Mouse (Mus musculus): Measurements from ENCODE around the gene Memo1. TPM values are rescaled to one million over a fixed set of nuclear protein-coding genes. Genes with fewer than 3 reads are reported as not detected.

Memo1 gene
- 66.5 and 71.3 TPM in 2 replicates for polyA plus RNA-seq (2015; fragmentation: Nextera tagmentation; extraction: Ambion mirVana)

GRCm38 (mm10) chr17:74295026-74295970 is at the start of gene Memo1:
TSS of gene Memo1 (minus strand) at chr17:74295521.

GRCm38 (mm10) chr17:74338937-74339804 is 43.9 kb upstream of the Memo1 start, which contains the start of gene Spast:
TSS of gene Spast (plus strand) at chr17:74338987.

GRCm38 (mm10) chr17:74323844-74324243 is 28.5 kb upstream of the Memo1 start, which contains the start of gene Dpy30:
TSS of gene Dpy30 (minus strand) at chr17:74323944.

Other genes starting within 250 kb of the Memo1 start
- not detected in 2 replicates for gene Srd5a2, start 247.6 kb downstream of the Memo1 start, polyA plus RNA-seq (2015; fragmentation: Nextera tagmentation; extraction: Ambion mirVana)
- 168 and 176 TPM in 2 replicates for gene Dpy30, start 28.4 kb upstream of the Memo1 start, polyA plus RNA-seq (2015; fragmentation: Nextera tagmentation; extraction: Ambion mirVana)
- gene Spast, start 43.5 kb upstream of the Memo1 start, polyA plus RNA-seq (2015; fragmentation: Nextera tagmentation; extraction: Ambion mirVana): 15.2 and 17.1 TPM in 2 replicates
- 13.3 and 17.2 TPM in 2 replicates for gene Slc30a6, start 100.1 kb upstream of the Memo1 start, polyA plus RNA-seq (2015; fragmentation: Nextera tagmentation; extraction: Ambion mirVana)
- 0.26 and 0.32 TPM in 2 replicates for gene Nlrc4, start 163.6 kb upstream of the Memo1 start, polyA plus RNA-seq (2015; fragmentation: Nextera tagmentation; extraction: Ambion mirVana)
- 50.4 and 55.3 TPM in 2 replicates for gene Yipf4, start 194.0 kb upstream of the Memo1 start, polyA plus RNA-seq (2015; fragmentation: Nextera tagmentation; extraction: Ambion mirVana)
- gene Birc6, start 232.8 kb upstream of the Memo1 start, polyA plus RNA-seq (2015; fragmentation: Nextera tagmentation; extraction: Ambion mirVana): 48.4 and 50.8 TPM in 2 replicates

Data from skeletal muscle tissue, postnatal 0 days (tissue).